Mouse (Mus musculus) hindbrain, embryonic 15.5 days (tissue): ENCODE measurements at regions not wholly inside any gene's neighbourhood (a gene's known extent, or its start where the extent isn't known, plus 50 kb on each side); places are given as distances from the start of the nearest gene placed in this dataset.

ENCODE experiments used
- ATAC-seq: fragments of 200-750 bp; cut with Nextera tagmentation; 2 replicates; pipeline ENCODE4 v1.8.0; 2017; ENCODE audit warnings: low read depth, moderate number of reproducible peaks, moderate TSS enrichment; ENCODE audit not compliant: low FRiP score
- H3K27ac ChIP-seq: fragments of 300-500 bp; sonication (generic); replicated peaks from 2 replicates; pipeline ENCODE4 v1.5.1; 2015; ENCODE audit warnings: mild to moderate bottlenecking, inconsistent platforms
- H3K27me3 ChIP-seq: fragments of 300-500 bp; sonication (generic); 2 replicates; pipeline ENCODE4 v1.6.1; 2015; ENCODE audit warnings: control low read depth, inconsistent platforms
- H3K36me3 ChIP-seq: fragments of 300-500 bp; sonication (generic); 2 replicates; pipeline ENCODE4 v1.6.1; 2015; ENCODE audit warnings: control low read depth, inconsistent platforms
- H3K4me1 ChIP-seq: fragments of 300-500 bp; sonication (generic); replicated peaks from 2 replicates; pipeline ENCODE4 v1.6.1; 2015; ENCODE audit warnings: control low read depth, inconsistent platforms
- H3K4me2 ChIP-seq: fragments of 300-500 bp; sonication (generic); 2 replicates; pipeline ENCODE4 v1.6.1; 2015; ENCODE audit warnings: moderate library complexity, mild to moderate bottlenecking, inconsistent platforms
- H3K4me3 ChIP-seq: fragments of 300-500 bp; sonication (generic); 2 replicates; pipeline ENCODE4 v1.5.1; 2015; ENCODE audit warnings: mild to moderate bottlenecking, inconsistent platforms
- H3K9ac ChIP-seq: fragments of 300-500 bp; sonication (generic); 2 replicates; pipeline ENCODE4 v1.6.1; 2015; ENCODE audit warnings: inconsistent platforms
- H3K9me3 ChIP-seq: fragments of 300-500 bp; sonication (generic); 2 replicates; pipeline ENCODE4 v1.6.1; 2016; ENCODE audit warnings: control low read depth, inconsistent platforms
- WGBS: fragments of 180-500 bp; shearing (Covaris S2); methylation state at CpG from one replicate; pipeline ENCODE4 v1.1.7; 2015; 5-methylcytosine and 5-hydroxymethylcytosine counted together

DNA sequence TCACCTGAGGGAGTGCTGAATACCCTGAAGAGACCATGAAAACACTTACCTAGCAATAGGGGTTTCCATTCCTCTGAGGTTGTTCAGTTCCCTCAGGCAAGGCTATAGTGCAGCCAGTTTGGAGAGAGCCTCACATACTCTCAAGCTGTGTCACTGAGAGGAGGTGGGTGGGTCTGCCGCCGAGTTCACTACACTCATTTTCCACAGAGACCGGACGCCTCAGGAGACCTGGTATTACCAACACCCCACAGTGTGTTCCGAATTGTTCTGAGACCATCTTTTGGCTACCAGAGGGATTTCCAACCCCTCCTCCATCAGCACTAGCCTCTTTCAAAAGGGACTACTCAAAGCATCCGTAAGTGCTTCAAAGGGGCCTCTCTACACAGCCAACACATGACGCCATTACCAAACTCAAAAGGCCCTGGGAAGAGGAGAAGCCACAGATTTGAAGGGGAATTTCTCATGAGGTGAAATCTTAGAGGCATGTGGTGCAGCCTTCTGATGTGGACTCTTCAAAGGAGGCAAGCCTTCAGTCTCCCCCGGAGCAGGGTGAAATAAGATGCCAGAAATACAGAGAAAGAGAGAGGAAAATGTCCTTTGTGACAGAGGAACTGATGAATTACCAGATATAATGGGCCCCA lies 260.1 kb upstream of the Pabpc6 start:
- Histone ChIP-seq H3K27me3 (no peaks in the 10 kb centered on the region), H3K9me3 (no peaks in the 10 kb centered on the region), H3K4me3 (no peak overlapping the region), H3K4me2 (no peak overlapping the region), H3K36me3 (no peaks in the 10 kb centered on the region), H3K27ac (no peak overlapping the region), H3K9ac (no peak overlapping the region), H3K4me1 (0 out of 2 replicates have a peak, but pooled peaks cover 9% of the 10 kb centered on the region)
- no peak for ATAC-seq
- WGBS: 64% methylated on average over 8 of the region's 8 CpGs

DNA sequence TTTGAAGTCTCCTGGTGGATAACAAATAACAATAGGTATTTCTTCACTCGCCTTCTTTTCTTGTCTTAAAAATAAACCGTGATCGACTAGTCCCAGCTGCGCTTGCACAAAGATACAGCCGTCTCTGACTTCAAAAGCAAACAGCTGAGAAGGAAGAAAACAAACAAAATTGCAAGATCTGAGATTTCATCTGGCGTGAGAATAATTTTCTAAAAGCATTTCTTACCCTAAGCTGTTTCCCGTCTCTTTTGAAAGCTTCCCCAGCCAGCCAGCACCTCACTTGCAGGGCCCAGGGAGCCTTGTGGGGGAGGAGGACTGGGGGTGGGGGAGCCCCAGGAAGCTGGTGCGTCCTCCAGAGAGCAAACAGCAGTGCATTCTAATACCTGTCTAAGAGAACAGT lies 258.2 kb upstream of the Pabpc6 start:
- H3K4me2 ChIP-seq: no peak overlapping the region

DNA sequence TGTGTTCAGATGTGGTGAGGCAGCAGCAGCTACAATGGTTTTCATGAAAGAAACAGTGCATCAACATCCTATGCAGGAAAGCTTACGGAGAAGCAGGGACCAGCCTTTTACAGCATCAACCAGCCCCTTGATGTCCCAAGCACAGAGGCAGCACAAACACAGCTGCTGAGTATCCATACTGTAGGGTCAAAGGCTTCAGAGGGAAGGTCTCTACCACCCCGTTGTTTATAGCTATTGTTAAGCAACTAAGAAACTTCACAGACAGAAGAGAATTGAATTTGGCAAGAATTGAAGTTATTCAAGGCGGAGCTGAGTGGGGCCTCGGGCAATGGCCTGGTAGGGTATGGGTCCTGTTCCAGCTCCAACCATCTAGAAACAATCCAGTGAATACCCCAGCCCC lies 256.8 kb upstream of the Pabpc6 start:
- Histone ChIP-seq H3K27ac (no peak overlapping the region), H3K9me3 (no peaks in the 10 kb centered on the region), H3K27me3 (no peaks in the 10 kb centered on the region), H3K4me2 (no peak overlapping the region), H3K36me3 (no peaks in the 10 kb centered on the region), H3K4me1 (0 out of 2 replicates have a peak, but pooled peaks cover 9% of the 10 kb centered on the region), H3K4me3 (no peak overlapping the region), H3K9ac (no peak overlapping the region)
- no peak for ATAC-seq
- 50% methylated on average over 4 of the region's 4 CpGs for WGBS

More for the DNA sequence above, 258.2 kb upstream of the Pabpc6 start:
- no peaks in the 10 kb centered on the region for H3K9me3 ChIP-seq
- no peaks in the 10 kb centered on the region for H3K36me3 ChIP-seq
- ATAC-seq: no peak
- no peaks in the 10 kb centered on the region for H3K27me3 ChIP-seq
- 0 out of 2 replicates have a peak, but pooled peaks cover 9% of the 10 kb centered on the region for H3K4me1 ChIP-seq
- H3K4me3 ChIP-seq: no peak overlapping the region
- H3K9ac ChIP-seq: no peak overlapping the region
- WGBS: 59% methylated on average over 8 of the region's 8 CpGs
- no peak overlapping the region for H3K27ac ChIP-seq

DNA sequence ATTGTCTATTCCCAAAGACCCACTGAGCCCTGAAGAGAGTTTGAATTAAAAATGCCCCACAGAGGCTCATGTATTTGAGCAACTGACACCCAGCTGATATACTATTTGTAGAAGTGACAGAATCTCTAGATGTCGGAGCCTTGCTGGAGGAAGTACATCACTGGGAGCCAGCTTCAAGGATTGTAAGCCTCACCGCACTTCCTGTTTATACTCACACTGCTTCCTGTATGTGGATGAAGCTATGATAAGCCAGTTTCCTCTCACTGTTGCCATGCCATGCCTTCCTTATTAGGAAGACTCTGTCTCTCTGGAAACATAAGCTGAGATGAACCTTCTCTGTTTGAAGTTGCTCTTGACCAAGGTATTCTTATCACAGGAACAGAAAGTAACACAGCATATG lies 251.8 kb upstream of the Pabpc6 start:
- no peaks in the 10 kb centered on the region for H3K9me3 ChIP-seq
- no peak overlapping the region for H3K27ac ChIP-seq
- H3K4me1 ChIP-seq: no peaks in the 10 kb centered on the region
- no peaks in the 10 kb centered on the region for H3K36me3 ChIP-seq
- 89% methylated on average over 2 of the region's 2 CpGs for WGBS
- no peak overlapping the region for H3K9ac ChIP-seq
- no peaks in the 10 kb centered on the region for H3K27me3 ChIP-seq
- H3K4me3 ChIP-seq: no peak overlapping the region
- H3K4me2 ChIP-seq: no peak overlapping the region
- ATAC-seq: no peak

DNA sequence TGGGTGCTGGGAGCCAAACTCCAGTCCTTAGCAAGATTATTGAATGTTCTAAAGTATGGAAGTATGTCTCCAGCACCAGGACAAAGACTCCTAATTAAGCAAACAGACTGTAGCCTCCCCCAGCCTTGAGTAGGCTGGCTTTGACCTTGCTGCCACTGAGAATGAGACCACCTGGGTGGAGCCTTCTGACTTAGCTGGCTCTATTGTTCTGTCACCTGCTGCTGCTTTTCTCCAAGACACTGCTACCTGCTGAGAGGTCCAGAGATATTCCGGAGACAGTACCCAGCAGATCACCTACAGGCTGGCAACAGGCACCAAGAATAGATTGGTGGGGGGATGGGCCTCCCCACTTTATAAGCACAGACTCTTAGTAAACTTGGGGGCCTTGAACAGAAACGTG lies 247.5 kb upstream of the Pabpc6 start:
- ATAC-seq: no peak
- Histone ChIP-seq H3K9ac (no peak overlapping the region), H3K36me3 (no peaks in the 10 kb centered on the region), H3K4me3 (no peak overlapping the region), H3K4me1 (peaks cover 9% of the 10 kb centered on the region; the same call in 1 of the 2 replicates), H3K27me3 (no peaks in the 10 kb centered on the region), H3K4me2 (no peak overlapping the region), H3K27ac (no peak overlapping the region), H3K9me3 (no peaks in the 10 kb centered on the region)
- WGBS: 17% methylated on average over 2 of the region's 2 CpGs

DNA sequence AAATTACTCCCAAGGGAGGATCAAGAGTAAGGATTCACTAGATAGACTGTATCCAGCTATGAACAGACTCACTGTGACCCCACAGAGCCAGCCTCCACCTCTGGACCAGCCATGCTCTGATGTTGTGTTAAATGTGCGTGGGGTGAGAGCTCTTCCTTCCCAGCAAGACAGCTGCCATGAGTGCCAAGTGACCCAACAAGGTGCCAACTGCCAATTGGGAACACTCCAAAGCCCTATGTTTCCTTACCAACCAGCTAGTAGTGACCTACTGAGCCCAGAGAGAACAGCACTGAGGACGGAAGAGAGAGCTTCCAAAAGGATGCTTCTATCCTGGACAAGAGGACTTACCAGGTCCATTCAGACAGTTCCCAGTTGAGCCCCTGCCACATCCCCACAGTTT lies 241.3 kb upstream of the Pabpc6 start:
- 82% methylated on average over 2 of the region's 2 CpGs for WGBS
- no peak for ATAC-seq
- H3K36me3 ChIP-seq: no peaks in the 10 kb centered on the region
- no peak overlapping the region for H3K9ac ChIP-seq
- no peak overlapping the region for H3K4me2 ChIP-seq
- H3K9me3 ChIP-seq: no peaks in the 10 kb centered on the region
- no peaks in the 10 kb centered on the region for H3K27me3 ChIP-seq
- no peak overlapping the region for H3K27ac ChIP-seq
- peaks cover 22% of the 10 kb centered on the region for H3K4me1 ChIP-seq
- no peak overlapping the region for H3K4me3 ChIP-seq

DNA sequence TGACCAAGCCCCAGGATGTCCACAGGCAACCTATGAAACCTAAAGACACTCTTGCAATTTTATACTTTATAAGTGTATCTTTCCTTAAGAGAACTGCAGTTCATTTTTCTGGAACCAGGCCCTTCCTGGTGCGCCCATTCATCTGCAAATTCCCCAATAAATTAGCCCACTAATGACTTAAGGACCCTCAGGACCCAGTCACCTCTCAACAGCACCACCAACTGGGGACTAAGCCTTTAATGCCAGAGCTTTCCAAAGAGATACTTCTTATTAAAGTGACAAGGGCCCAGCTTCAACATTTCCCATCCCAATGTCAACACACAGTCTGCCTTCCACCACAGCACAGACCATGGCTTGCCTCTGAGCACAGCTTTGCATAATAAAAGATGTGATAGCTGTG lies 237.6 kb upstream of the Pabpc6 start:
- Histone ChIP-seq H3K27me3 (no peaks in the 10 kb centered on the region), H3K4me1 (peaks cover 35% of the 10 kb centered on the region), H3K27ac (peak overlapping the region; percentile 83), H3K9ac (no peak overlapping the region), H3K9me3 (no peaks in the 10 kb centered on the region), H3K36me3 (no peaks in the 10 kb centered on the region), H3K4me3 (no peak overlapping the region), H3K4me2 (no peak overlapping the region)
- WGBS: 27% methylated on average over 1 of the region's 1 CpGs
- no peak for ATAC-seq

DNA sequence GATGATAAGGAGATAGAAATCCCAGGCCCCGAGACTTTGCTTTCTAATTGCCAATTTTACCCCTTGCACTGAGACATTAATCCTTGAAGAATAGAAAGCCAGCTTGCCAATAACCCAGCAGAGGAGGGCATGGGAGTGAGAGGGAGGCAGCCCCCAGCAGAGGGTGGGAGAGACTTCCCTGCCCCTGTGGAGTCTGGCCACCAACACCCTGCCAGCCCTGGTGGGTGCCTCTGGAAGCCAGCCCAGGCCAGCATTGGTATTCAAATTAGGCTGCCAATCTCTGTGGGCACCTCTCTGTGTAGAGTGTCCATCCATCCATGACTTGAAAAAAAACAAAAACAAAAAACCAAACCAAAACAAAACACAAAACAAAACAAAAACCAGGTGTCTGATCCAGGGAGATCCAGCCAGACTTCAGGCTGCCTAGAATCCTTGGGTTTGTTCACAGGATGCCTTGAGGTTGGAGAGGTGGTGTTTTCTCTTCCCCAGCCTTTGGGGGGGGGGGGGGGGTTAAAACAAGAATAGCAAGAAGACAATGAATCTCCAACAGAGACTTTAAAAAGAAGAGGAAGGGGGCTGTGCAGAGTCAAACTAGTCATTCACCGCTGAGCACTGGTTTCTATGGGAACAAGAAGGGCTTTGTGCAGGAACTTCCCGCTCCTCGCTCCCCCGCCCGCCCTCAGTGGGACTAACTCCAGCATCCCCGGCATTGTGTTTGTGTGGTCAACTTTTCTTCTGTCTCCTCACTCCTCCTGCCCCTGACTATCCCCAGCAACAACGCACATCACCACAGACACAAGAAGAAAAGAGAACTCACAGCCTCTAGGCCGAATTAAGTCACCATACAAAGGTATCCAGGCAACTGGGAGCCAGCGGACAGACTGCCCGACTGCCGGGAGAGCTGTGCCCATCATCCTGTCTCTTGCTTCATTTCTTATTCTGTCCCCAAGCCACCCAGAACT lies 236.3 kb upstream of the Pabpc6 start:
- Histone ChIP-seq H3K27me3 (no peaks in the 10 kb centered on the region), H3K27ac (peak overlapping the region; percentile 83), H3K36me3 (no peaks in the 10 kb centered on the region), H3K4me1 (peaks cover 35% of the 10 kb centered on the region), H3K4me3 (peak overlapping the region; percentile 12), H3K4me2 (peak overlapping the region; percentile 49), H3K9me3 (no peaks in the 10 kb centered on the region), H3K9ac (peak overlapping the region; percentile 19; the same call in 1 of the 2 replicates)
- ATAC-seq: peak; percentile 88
- 2% methylated on average over 12 of the region's 12 CpGs for whole genome bisulfite sequencing

DNA sequence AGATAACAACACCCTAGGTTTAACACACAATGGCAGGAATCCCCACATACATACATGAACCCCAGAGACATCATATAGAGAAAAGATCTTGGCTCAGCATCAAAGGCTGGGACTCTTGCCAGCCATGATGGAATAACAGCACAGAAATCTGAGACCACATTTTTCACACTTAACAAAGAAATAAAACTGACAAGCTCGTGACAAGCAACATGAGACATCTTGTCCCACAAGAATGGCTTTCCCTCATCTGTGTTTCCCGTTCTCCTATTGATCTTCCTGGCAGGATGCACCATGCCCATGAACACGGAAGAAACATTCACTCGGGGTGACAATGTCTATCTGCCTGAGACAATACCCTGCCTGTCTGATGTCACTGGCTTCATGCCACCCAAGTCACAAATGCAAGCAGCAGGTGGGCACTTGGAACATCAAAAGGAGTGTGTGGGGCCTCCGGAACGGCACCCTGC lies 235.0 kb upstream of the Pabpc6 start:
- H3K4me3 ChIP-seq: no peak overlapping the region
- H3K9me3 ChIP-seq: no peaks in the 10 kb centered on the region
- peaks cover 35% of the 10 kb centered on the region for H3K4me1 ChIP-seq
- H3K4me2 ChIP-seq: peak overlapping the region; percentile 49; the same call in 1 of the 2 replicates
- no peaks in the 10 kb centered on the region for H3K36me3 ChIP-seq
- 7% methylated on average over 6 of the region's 6 CpGs for WGBS
- H3K9ac ChIP-seq: no peak overlapping the region
- H3K27ac ChIP-seq: peak overlapping the region; percentile 83
- no peaks in the 10 kb centered on the region for H3K27me3 ChIP-seq
- no peak for ATAC-seq

DNA sequence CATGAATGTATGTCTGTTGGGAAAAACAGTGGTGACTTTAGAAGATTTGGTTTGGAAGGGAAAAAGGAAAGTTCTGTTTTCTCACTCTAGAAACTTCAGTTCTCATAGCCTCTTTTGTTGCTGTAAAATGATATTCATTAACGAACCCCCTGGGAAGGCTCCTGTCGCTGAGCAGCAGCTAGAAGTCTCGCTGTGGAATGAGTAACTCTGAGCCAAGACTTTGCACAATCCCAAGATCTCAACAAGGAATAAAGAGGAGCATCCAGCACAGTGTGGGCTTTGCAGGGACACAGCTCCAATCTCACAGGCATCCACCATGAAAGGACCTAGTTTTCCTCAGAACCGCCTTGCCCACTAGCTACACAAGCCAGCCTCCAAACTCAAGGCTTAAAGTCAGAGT lies 233.8 kb upstream of the Pabpc6 start:
- no peak for ATAC-seq
- H3K27ac ChIP-seq: peak overlapping the region; percentile 83
- no peak overlapping the region for H3K4me2 ChIP-seq
- no peak overlapping the region for H3K4me3 ChIP-seq
- WGBS: 41% methylated on average over 4 of the region's 4 CpGs
- no peaks in the 10 kb centered on the region for H3K36me3 ChIP-seq
- peaks cover 35% of the 10 kb centered on the region for H3K4me1 ChIP-seq
- no peaks in the 10 kb centered on the region for H3K9me3 ChIP-seq
- H3K27me3 ChIP-seq: no peaks in the 10 kb centered on the region
- no peak overlapping the region for H3K9ac ChIP-seq

DNA sequence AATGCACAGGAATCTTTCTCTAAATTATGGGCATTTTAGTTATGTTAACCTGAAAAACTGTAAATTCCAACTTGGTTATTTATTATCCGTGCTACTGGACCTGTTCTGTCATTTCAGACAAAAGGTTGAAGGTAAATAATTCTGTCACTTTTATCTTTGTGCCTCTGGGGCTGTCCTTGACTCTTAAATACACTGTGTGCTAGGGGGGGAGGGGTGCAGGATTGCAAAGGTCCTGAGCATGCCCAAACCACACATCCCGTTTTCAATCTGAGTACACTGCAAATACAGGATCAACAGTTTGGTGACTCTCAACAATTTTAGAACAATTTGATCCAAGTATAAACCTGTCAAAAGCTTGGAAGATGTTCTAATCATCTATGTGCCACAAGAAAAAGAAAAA lies 227.4 kb upstream of the Pabpc6 start:
- H3K27me3 ChIP-seq: no peaks in the 10 kb centered on the region
- 54% methylated on average over 2 of the region's 2 CpGs for WGBS

DNA sequence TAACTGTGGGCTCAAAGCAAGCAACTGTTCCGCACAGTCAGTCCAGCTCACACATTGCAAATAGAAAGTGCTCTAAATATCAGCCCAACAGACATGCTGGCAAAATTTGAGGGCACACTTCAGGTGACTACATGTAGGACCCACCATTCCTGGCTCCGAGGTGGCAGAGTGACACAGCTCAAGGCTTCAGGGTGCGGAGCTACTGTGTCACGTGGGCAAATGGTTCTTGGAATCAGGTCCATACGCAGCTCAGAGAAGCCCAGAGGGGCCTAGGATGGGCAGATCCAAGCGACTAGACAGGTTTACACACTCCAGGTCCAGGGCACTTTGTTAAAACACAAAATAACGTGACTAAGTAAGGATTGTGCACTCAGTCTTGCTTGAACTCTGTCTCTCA lies 226.2 kb upstream of the Pabpc6 start:
- H3K9ac ChIP-seq: no peak overlapping the region
- no peak overlapping the region for H3K27ac ChIP-seq
- no peaks in the 10 kb centered on the region for H3K27me3 ChIP-seq
- 81% methylated on average over 7 of the region's 7 CpGs for WGBS
- H3K4me3 ChIP-seq: no peak overlapping the region
- H3K4me2 ChIP-seq: no peak overlapping the region
- peaks cover 16% of the 10 kb centered on the region for H3K4me1 ChIP-seq
- no peaks in the 10 kb centered on the region for H3K9me3 ChIP-seq
- no peak for ATAC-seq
- no peaks in the 10 kb centered on the region for H3K36me3 ChIP-seq

More for the DNA sequence above, 227.4 kb upstream of the Pabpc6 start:
- no peaks in the 10 kb centered on the region for H3K9me3 ChIP-seq
- no peak overlapping the region for H3K27ac ChIP-seq
- H3K4me3 ChIP-seq: no peak overlapping the region
- no peaks in the 10 kb centered on the region for H3K36me3 ChIP-seq
- no peak overlapping the region for H3K9ac ChIP-seq
- no peak overlapping the region for H3K4me2 ChIP-seq
- H3K4me1 ChIP-seq: peaks cover 16% of the 10 kb centered on the region
- ATAC-seq: no peak
